Mouse (Mus musculus): ENCODE data around the gene Glp2r. TPM values are rescaled to one million over a fixed set of nuclear protein-coding genes. Genes with fewer than 3 reads are reported as not detected.

The Glp2r gene
- total RNA-seq, 2 experiments from 2014 or later = 1.9 to 2.7 TPM

DNA sequence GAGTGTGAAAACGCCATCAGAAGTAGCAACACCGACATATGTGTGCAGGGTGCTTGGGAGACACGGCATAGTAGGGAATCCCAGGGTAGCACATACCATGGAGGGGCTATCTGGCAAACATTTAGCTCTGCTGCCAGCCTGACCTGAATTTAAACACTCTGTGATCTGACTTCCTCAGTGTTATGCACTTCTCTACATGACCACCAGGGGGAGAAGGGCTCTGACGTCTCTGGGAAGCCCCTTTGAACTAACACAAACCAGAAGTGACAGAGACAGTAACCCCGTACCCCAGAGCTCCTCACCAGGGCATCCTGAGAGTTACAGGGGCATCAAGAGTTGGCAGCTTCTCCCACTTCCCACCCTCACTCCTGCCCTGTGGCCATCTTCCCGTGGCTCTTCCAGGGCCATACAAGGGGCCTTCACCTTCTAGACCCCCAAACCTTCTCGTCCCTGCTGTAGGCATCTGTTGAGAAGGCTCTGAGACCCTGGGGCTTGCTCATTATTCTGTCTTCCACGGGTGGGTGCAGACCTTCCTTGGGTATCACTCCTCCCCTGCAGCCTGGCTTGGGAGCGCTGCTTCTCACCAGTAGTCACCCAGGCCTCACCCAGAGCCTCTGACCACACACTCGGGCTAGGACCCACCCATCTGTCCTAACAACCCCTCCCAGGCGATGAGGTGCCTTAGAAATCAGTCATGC, 113.1 kb downstream of the Glp2r start:
- no peak for DNase-seq

DNA sequence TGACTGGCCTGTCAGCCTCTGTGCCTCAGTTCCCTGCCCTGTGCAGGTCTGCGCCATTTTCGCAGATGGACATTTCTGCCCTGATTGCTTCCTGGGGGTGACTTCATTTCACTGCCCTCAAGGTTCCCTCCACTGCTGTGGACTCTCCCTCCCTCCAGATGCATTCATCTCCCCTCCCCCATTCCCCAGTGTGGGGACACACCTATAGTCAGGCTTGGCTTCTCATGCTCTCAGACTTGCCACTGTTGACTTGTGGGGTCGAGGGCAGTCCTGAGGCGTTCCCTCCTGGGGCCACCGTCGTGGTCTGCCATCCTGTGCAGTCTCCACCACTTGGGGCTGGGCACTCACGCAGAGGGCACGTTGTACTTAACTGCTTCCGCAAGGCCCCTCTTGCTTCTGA, 114.1 kb downstream of the Glp2r start:
- DNase-seq = no peak

DNA sequence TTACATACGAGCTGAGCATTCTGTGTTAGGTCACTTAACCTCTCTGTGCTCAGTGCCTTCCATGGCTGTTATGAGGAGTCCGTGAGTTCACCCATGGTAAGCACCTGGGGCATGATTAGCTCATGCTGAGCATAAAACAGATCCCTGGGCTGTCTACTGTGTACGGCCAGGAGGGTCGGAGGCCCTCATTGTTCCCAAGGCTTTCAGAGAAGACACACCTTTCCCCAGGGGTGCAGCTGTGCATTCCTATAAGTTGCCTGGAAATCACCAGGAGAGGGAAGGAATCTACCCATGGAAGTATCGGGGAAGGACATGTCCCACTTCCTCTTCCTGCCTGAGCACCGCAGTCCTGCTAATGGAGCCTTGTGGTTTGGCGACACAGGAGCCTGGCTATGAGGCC, 114.6 kb downstream of the Glp2r start:
- no peak for DNase-seq

DNA sequence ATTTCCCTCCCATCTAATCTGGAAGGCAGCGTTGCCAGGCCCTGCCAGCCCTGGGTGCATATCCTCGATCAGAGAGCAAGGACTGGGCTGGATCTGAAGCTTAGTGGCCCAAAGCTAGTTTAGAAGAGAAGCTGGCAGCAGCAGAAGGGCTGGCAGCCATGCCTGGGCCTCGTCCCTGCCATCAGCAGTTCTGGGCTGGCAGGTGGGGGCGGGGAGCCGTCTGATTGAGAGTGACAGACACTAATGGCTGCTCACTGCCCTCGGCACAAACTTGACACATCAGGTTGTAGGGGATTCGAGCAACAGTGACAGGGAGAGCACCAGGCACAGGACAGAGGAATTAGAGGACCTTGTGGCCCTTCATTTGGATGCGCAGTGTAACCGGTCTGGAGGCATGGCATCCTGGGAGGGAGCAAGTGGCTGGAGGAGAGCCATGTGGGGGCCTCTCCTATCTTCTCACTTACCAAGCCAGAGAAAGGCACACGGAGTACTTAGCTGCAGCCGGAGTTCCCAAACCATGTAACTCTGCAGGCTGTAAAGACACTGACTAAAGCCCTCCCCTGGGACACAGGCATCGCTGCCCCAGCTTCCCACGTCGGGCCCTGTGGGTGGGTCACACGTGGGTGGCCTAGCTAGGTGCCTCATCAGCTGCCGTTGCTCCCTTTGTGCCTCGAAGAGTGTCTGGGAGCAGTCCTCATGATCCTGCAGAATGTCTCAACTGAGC, 115.6 kb downstream of the Glp2r start:
- peak; percentile 64 to 66 for DNase-seq

DNA sequence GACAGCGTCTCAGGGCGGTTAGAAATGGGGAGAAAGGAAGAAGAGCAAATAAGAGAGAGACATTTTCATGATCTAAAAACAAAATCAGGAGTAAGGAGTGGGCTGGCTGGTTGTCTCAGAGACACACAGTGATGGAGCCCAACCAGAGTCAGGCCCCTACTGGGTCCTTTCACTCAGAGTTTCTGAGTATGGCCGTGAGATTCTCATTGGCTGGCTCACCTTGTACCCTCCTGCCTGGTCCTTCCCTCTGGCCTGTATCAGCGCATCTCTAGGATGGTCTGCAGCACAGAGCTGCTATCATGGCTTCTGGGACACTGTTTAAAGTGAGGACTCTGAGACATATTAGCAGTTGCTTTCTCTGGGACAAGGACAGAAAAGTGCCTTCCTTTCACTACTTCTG, 116.4 kb downstream of the Glp2r start:
- DNase-seq = no peak

DNA sequence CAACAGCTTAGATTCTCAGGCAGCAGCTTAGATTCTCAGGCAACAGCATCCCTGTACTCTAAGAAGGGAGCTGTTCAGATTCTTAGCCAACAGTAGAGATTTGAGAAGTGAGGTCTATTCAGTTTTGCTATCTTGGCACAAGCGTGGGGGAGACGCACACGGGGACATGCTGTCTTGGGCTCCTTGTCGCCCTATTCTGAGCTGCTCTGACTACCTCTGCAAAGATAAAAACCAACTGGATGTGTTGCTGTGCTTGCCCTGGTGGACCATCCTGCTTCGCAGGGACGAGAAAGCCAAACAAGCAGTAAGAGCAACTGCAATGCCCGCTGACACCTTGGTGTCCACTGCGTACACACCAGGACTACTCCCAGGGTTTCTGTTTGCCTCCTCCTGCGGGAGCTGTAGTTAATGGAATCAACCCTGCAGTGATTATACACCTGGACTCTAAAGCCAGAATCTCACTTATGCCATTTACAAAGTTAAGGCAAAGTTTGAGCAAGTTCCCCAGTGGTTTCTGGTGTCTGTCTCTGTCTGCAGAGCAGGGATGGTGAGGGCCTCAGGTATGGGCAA, 117.3 kb downstream of the Glp2r start:
- DNase-seq = no peak

DNA sequence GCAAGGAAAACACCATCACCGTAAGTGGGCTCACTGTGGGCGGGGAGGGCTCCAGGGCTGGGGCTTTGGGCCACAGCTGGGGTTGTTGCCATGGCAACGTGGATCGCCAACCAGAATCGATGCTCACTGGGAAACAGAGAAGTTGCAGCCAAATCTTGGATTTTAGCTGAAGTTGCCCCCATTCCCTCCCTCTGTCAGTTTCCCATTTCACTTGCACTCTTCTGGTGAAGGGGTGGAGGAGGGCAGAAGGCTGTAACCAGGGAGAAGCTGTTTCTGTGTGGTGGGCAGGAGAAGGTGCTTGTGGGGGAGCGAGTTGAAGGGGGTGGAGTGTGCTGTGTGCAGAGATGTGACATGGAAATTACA, 118.1 kb downstream of the Glp2r start:
- no peak for DNase-seq

DNA sequence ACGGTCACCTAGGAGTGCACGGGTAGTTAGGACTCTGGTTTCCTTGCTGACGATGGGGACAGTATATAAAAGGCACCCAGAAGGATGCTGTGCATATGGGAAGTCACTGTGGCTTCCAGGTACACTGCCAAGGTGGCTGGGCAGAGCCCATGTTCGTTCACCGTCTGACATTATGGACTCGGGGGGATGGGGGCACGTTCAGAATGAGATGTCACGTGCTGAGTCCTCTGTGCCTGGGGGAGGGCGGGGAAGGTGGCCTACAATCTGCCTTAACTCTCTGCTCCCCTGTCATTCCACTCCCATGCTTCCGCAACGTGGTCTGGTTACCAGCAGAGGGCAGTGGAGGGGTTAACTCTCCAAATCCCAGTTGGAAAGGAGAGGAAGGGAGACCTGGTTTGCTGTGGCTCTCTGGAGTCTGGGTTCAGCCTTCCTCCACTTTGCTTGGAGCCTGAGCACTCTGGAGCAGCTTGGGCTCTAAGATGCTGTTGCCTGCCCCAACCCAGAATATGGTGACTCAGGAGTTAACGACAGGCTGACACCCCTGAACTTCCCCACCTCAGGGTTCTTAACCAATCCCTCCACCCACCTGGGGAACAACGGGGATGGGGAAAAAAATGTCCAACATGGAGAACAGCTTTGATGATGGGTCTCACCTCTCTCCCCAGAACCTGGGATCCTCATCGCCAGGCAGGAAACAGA, 118.6 kb downstream of the Glp2r start:
- peak in 1 of 2 experiments; percentile 44 for DNase-seq

DNA sequence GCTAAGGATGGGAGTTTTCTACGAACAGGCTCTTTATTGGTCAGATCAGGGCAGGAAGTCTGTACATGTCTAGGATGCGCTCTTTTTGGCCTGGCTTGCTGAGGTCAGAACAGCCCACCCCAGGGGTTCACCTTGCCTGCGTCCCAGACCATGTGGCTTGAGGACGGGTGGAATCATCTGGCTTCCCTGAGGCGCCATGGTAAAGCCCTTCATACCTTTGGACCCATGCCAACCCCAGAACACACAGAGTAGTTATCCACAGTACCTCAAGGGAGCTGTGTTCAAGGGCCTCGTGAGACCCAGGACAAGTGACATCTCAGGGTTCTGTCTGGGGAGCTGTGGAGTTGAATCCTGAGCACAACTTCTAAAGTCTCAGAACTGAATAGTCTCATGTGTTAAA, 119.2 kb downstream of the Glp2r start:
- DNase-seq = no peak

DNA sequence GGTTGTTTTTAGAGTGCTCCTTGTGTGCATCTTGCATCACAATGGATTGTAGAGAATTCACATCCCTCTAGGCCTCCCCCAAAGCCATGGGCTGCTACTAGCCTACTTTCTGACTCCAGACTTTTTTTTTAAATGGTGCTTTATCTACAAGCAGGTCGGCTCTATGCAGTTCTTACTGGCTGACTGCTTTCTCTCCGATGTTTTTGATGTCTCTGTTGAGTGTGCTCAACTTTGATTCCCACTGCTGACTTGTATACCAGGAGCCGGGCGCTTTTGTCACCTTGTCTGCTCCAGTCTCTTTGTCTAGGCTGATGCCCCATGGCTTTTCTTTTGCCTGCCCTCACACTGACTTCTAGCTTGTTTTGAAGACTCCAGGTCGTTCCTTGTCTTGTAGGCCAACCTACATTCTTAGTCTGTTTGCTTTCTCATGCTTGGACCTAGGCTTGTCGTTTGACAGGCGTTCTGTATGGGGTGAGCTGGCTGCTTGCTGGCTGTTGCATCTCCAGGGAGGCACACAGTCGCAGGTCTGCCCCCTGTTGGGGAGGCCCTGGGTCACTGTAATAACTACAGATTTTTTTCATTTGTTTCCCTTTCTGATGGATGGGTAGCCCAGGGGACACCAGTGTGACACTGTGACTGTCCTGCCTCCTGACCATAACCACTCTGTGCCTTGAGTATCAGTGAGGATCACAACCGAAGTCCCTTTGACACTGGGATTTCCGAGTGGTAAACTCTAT, 120.8 kb downstream of the Glp2r start:
- no peak for DNase-seq

DNA sequence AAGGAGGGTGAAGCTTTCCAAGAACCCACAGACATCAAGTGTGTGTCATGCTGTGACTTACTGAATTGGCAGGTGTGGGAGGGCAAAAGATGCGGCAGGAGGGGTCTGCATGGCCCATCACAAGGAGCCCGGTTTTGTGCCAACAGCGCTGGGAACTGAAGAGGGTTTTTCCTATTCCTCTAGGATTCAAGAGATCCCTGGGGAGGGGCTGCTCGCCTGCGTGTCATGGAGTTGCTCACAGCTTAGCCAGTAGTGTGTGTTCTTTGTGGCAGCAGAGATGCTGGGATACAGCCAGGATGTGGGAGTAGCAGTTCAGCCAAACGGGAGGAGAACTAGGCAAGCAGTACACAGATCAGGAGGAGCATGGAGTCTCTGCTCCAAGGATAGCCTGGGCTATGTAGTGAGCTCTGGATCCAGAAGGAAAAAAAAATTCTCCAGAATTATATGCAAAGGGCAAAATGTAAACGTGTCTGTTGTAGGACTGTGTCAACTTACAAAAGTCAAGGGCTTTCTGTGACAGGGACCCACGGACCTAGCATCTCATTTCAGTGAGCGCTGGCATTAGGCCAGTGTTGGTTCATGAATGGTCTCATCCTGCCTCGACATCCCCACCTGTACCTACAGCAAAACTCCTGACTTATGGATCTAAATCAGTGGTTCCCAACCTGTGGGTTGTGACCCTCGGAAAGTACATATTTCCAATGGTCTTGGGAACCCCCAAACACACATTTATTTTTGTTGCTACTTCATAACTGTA, 122.1 kb downstream of the Glp2r start:
- DNase-seq = peak; percentile 71 to 73

DNA sequence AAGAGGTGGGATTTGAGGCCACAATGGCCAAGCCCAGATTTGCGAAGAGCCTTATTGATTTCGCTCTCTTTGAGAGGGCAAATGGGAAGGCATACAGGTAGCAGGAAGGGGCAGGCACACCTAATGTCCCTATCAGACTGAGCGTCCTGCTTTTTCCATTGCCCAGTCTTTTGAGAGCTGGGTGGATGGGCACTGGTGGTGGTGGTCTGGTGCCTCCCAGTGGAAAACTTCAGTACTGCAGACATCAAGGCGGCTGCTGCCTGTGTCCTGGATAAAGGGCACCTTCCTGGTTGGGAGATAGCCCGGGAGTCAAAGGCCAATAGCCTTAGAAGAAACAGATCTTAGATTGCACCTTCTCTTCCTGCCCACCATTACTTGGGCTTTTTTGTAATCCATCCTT, 123.2 kb downstream of the Glp2r start:
- peak; percentile 70 for DNase-seq

DNA sequence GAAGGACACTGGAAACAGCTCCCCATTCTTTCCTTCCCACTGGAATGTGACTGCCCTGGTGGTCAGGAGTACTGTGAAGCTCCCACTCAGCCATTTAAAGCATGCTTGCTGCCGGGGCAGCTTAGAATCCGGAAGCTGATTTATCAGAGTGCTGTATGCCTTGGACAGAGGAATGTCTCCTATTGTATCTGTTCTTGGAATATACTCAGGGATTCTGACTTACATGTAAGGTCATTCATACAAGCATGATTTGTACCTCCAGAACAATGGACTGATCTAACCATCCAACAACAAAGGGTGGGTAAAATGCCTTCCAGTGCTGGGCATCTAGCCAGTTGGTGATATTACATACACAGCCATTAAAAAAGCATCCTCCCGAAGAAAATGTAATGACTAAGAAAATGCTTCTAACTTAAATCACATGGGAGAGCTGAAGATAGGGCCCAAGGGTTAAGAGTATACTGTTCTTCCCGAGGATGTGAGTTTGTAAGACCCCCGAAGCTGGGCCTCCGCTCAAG, 126.3 kb downstream of the Glp2r start:
- DNase-seq = no peak

DNA sequence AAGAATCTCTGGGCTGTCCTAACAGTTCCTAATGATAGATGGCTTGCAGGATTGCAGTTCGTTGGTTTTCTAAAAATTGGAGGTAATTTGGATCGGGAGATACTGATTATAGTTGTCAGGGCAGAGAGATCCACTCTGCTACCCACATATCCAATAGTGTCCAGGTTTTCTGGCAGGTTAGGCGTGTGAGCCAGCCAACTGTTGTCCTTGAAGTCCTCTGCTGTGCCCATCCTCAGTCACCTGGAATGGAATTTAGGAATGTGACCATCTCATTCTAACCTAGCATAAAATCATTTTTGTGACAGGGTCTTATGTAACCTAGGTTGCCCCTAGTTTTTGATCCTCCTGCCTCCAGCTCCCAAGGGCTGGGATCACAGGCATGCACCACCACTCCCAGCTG, 127.5 kb downstream of the Glp2r start:
- DNase-seq = no peak

DNA sequence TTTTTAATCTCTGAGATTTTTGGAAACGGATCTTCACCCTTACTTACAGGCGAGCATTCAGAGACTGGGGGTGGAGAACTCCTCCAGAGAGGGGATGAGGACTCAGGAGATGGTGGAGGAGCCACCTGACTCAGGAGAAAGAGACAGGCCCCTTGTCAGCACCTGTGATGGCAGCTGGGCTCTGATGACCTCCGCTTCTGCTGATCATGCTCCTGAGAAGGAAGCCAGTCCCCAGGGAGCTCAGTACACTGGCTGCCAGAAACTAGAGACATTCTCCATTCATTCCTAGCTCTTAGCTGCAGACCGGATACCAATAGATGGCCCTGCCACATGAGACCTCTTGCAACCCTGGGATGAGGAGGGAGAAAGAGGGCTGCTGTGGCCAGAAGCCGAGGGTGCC, 128.1 kb downstream of the Glp2r start:
- DNase-seq = no peak

DNA sequence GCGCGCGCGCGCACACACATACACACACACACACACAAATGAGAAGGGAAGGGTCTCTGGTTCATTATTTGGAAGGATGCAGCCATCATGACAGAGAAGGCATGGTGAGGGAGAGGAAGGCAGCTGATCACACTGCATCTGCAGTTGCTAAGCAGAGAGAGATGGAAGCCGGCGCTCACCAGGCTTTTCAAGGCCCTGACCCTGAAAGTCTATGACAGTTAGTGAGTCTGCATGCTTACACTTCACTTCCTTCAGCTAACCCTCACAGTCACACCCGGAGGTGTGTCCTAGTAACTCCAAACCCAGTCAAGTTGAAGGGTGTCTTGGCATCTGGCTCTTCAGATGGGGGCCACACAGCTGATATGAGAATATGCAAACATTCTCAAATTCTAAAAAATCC, 128.5 kb downstream of the Glp2r start:
- no peak for DNase-seq

DNA sequence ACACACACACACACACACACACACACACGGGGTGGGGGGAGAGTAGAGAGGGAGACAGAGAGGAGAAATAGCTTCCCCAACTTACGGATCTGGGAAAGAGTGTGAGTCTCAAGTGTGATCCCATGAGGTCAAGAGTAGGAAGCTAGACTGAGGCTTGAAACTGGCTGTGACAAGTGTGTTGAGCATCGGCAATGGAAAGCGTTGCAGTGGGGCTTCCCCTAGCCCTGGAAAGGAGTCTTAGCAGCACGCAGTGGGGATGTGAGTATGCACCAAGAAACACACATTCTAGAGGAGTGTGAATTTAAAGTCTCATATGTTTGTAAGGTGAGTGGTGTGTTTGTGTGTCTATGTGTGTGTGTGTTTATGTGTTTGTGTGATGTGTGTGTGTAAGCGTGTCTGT, 130.7 kb downstream of the Glp2r start:
- DNase-seq = no peak

DNA sequence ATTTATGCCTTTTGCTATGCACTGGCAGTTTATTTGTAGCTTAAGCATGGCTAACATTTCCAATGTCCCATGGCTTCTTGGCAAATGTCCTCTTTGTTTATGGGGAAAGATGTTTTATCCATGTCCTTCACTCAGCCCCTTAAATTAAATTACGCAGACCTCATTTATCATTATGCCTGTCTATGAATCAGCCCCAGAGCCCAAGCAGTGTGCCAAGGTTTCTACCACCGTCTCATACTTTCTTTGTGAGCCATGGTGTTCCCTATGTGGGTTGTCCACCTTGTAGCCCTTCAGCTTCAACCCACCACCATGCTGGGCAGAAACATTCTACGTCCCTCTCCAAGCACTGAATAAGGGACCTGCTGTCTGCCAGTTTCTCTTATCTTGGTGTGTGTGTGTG, 132.6 kb downstream of the Glp2r start:
- DNase-seq = no peak

DNA sequence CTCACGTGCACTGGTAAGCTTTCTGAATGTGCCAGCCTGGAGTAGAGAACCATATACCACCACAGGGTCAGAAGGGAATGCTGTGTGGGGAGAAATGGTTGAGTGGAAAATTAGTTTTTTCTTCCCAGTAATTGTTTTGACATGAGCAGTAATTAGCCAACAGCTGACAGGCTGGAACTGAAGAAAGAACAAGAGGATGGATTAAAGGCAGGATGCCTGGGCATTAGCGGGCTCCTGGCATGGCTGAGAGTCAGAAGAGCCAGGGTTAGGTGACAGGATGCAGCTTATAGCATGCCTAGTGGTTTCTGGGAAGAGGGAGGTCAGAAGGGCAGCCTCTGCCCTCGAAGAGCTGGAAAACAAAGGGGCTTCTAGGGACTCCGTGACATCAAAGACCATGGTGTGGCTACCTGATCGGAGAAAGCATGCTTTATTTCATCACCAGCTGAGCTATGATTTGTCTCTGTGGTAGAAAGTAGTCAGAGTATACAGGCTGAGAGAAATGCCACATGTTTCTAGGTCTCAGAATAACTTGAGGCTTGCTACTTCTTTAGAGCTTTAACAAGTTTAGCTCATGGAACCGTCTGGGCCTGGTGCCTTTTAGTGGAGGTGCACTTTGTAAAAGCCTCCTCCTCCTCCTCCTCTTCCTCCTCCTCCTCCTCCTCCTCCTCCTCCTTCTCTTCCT, 133.9 kb downstream of the Glp2r start:
- no peak for DNase-seq

DNA sequence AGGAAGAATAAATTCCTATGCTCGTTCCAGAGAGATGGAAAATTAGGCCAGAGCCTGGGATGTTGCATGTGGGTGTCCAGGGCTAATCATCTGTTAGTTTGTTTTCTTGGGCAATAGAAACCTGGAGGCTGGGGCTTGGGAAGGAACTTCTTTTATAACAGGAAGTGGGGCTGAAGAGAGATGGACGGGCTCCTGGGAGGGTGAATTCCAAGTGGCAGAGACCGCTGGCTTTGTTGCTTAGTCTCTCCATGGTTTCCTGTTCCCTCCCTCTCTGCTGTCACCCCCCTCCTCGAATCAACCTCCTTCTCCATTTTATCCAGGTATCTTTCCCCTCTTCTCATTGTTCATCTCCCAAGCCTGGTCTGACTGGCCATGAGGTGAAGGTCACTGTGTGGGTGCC, 134.8 kb downstream of the Glp2r start:
- DNase-seq = no peak

DNA sequence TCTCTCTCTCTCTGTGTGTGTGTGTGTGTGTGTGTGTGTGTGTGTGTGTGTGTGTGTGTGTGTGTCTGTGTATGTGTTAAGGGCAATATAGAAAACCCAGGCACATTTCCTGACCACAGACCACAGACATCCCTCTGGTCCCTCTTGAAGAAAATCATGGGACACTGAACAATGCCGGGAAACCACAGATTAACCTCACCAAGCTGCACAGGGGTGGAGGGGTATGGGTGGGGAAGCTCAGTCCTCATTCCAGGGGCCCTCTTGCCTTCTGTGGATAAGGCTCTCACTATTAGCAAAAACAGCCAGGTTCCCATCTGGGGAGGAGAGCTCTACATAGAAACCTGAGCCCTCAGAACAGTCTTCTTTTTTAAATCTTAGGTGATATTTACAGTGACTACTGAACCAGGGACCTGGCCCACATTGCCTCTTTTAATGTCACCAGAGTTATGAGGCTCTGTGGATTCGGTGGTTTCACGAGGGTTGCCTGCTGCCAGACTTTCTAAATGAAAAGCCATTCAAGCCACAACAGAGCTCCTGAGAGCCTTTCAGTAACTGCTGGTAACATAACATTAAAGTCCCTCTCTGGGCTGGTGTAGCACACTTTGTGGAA, 137.2 kb downstream of the Glp2r start:
- no peak for DNase-seq
